Mouse (Mus musculus): Measurements from ENCODE around the gene Fdxacb1.
A peak's percentile ranks its signal among the peaks of the same experiment; 100 is the strongest.

The Fdxacb1 gene

DNA sequence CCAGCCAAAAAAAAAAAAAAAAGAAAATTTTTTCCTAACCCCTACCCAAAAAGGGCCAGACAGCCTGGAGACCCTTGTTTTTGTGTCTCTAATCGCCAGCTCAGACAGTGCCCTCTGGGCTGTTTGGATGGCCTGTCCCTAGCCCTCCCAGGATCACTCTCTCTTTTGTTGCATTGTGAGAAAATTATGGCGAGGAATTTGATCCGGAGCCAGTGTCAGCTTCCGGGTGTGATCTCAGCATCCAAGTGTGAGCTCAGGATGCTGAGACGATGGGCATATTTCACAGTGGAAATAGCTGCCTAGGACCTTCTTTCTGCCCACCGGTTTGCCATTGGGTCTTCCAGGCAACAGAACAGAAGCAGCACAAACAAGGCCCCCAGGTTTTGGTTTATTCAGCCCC, 17.3 kb upstream of the Fdxacb1 start:
- DNase-seq (ENCODE audit: low read depth, low spot score), result no peak

DNA sequence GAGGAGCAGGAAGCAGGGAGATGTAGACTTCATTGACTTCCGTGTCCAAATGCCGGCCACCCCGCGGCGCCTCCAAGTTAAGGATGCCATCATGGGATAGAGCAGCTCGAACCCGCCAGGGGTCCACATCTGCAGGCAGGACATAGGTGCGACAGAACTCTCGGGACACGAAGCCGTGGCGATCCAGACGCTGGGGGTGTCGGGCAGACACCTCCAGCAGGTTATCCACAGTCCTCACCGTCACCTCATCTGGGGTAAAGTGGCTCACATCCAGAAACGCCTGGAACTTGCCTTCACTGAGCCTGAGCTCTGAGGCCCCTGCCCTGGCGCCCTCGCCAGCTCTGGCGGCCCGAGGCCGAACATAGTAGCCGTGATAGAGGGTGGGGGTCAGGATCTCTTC, 16.7 kb upstream of the Fdxacb1 start, which contains the start of gene Cryab:
Gene Cryab, plus strand, starts transcription at position 3 of the 400 bp plus-strand sequence.
- no peak for DNase-seq (ENCODE audit: low read depth, low spot score)

DNA sequence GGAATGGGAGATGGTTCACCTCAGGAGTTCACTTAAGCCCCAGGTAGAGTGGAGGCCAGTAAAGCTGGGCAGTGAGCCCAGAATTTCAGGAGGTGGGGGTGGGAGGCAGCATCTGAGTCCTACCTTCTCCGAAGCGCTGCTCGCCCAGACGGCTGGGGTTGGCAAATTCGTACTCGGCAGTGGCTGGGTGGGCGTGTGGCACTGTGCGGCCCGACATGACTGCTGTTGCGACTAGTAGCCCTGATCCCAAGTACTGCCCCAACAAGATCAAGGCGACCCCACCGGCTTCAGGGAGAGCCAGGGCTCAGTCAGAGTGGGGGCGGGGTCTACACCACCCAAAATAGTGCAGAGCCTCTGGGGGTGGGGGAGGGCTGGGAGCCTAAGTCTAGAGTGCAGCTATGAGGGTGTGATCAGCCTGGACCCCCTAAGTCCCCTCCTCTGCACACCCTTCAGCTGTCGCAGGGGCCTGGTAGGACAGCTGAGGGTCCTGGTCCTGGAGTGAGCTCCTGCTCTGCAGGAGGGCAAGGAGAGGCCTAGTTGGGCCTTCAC, 15.9 kb upstream of the Fdxacb1 start, which contains the start of gene Hspb2:
Gene Hspb2, minus strand, starts transcription at position 301 of the 549 bp plus-strand sequence.
- DNase-seq (ENCODE audit: low read depth, low spot score), result no peak

- DNase-seq (ENCODE audit: low read depth, low spot score), result peak; percentile 91
Measured at GRCm38 (mm10) chr9:50752784-50753615, 15.0 kb upstream of the Fdxacb1 start.

DNA sequence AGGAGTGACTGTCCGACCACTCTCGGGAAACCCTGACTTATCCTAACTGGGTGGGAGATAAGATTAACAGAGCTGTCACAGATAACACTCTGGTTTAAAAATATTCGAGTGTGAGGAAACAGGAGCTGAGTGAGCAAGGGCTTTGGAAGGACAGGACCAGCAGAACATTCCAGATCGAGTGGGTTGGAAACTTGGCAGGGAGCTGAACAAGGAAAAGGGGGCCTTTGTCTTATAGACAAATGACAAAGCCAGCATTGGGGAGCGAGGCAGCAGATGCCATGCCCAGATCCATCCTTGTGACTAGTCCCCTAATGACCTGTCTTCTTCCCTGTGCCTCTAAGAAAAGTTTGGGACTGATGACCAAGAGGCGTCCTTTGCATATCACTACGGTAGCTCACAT, 14.1 kb upstream of the Fdxacb1 start:
- DNase-seq (ENCODE audit: low read depth, low spot score), result no peak

- peak; percentile 7 for DNase-seq (ENCODE audit: low read depth, low spot score)
Measured at GRCm38 (mm10) chr9:50756711-50757110, 11.3 kb upstream of the Fdxacb1 start.

- DNase-seq (ENCODE audit: low read depth, low spot score), result no peak
Measured at GRCm38 (mm10) chr9:50761520-50762243, 6.4 kb upstream of the Fdxacb1 start.

GRCm38 (mm10) chr9:50763331-50763730, 4.7 kb upstream of the Fdxacb1 start:
- DNase-seq (ENCODE audit: low read depth, low spot score), result peak; percentile 61

GRCm38 (mm10) chr9:50767531-50768106, 417 bp upstream of the Fdxacb1 start:
- no peak for DNase-seq (ENCODE audit: low read depth, low spot score)

DNA sequence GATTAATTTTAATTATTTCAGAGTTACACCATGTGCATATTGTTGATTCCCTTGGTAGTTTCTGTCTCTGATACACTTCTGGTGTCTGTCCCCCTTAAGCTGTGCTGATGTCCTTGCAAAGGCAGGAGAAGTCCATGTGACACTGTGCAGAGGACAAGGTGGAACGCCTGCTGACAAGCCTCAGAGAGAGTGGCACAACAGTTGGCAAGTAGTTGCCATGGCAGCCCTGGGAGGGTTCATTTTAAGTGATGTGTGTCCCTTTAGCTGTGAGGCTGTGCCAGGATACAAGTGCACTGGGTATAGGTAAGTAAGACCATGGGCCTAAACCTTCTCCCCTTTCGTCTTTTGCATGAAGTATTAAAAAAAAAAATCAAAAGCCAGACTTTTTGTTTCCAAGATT, 2.0 kb downstream of the Fdxacb1 start:
- no peak for DNase-seq (ENCODE audit: low read depth, low spot score)

GRCm38 (mm10) chr9:50774026-50774462, 6.0 kb downstream of the Fdxacb1 start:
- DNase-seq (ENCODE audit: low read depth, low spot score), result peak; percentile 16

GRCm38 (mm10) chr9:50774991-50775612, 7.1 kb downstream of the Fdxacb1 start, which contains the start of the genes Alg9 and 1110032A03Rik:
Alg9 (plus strand) TSS chr9:50775019.
1110032A03Rik (minus strand) TSS chr9:50775520.
- peak; percentile 87 for DNase-seq (ENCODE audit: low read depth, low spot score)

- peak; percentile 22 for DNase-seq (ENCODE audit: low read depth, low spot score)
Measured at GRCm38 (mm10) chr9:50775662-50776126, 7.7 kb downstream of the Fdxacb1 start.

- DNase-seq (ENCODE audit: low read depth, low spot score), result no peak
Measured at GRCm38 (mm10) chr9:50776162-50776760, 8.2 kb downstream of the Fdxacb1 start.

- peak; percentile 57 for DNase-seq (ENCODE audit: low read depth, low spot score)
Measured at GRCm38 (mm10) chr9:50782155-50782554, 14.1 kb downstream of the Fdxacb1 start.

DNA sequence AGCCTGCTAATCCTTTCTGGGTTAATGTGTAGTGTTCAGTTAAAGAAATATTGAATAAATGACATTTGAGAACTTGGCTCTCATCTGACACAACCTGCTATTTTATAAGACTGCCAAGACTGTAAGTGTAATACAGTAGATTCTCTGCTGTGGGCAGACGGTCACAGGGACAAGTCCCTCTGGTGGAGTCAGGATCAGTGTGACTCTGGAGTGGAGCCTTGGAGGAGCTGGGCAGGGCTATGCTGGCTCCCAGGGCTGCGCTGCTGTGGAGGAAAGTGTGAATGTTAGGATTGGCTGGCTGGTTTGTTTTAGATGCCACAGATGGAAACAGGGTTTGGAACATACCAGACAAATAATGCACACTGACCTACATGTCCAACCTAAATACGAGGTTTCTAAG, 27.2 kb downstream of the Fdxacb1 start:
- no peak for DNase-seq (ENCODE audit: low read depth, low spot score)

DNA sequence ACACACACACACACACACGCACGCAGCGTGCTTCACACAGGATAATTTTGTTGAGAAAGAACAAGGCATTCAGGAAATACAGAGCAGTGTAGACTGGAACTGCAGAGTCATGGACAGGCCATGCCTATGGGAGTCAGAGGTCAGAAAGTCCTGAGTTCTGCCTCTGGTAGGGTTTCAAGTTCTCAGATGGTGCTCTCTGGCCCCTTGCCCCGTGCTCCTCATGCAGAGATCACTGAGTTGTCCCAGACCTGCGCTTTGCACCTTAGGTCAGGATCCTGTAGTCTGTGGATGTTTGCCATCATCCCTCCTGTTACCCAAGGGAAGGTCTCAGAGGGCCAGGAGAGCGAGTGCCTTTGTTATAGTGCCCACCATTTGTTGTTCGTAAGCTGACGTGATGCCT, 28.7 kb downstream of the Fdxacb1 start:
- no peak for DNase-seq (ENCODE audit: low read depth, low spot score)

GRCm38 (mm10) chr9:50797641-50798040, 29.6 kb downstream of the Fdxacb1 start:
- DNase-seq (ENCODE audit: low read depth, low spot score), result no peak

- no peak for DNase-seq (ENCODE audit: low read depth, low spot score)
Measured at GRCm38 (mm10) chr9:50798368-50798767, 30.3 kb downstream of the Fdxacb1 start.

GRCm38 (mm10) chr9:50800985-50801384, 32.9 kb downstream of the Fdxacb1 start:
- peak; percentile 66 for DNase-seq (ENCODE audit: low read depth, low spot score)

Data from 3T3-L1 (cell line).